Mouse (Mus musculus) CH12.LX (cell line): ENCODE data around the gene Gtf3c1. TPM values are rescaled to one million over a fixed set of nuclear protein-coding genes. Genes with fewer than 3 reads are reported as not detected.

Source experiments
- DNase-seq: peaks from one replicate; pipeline ENCODE4 v3.0.0-alpha.2; 2013; ENCODE audit errors: extremely low read depth
- H3K27ac ChIP-seq: 2 replicates; pipeline ENCODE4 v1.5.1; 2012; ENCODE audit warnings: low read depth, mild to moderate bottlenecking, control low read depth, moderate library complexity; ENCODE audit not compliant: insufficient read depth
- H3K27me3 ChIP-seq: replicated peaks from 2 replicates; pipeline ENCODE3; 2012; ENCODE audit warnings: inconsistent platforms
- H3K36me3 ChIP-seq, 2 experiments: replicated peaks in 1 of 2; 2 replicates each; pipeline versions ENCODE3 to v1.6.1; 2012; ENCODE audit warnings: inconsistent platforms in 1 of 2, low read length in 1 of 2, mild to moderate bottlenecking in 1 of 2, mixed read lengths in 1 of 2, moderate library complexity in 1 of 2; ENCODE audit not compliant: control insufficient read depth in 1 of 2, insufficient read depth in 1 of 2
- H3K4me1 ChIP-seq, 2 experiments: 2 replicates each; pipeline ENCODE4 v1.6.1; 2012; ENCODE audit warnings: inconsistent platforms in 1 of 2, moderate library complexity in 1 of 2; ENCODE audit not compliant: insufficient read depth in 2 of 2, control insufficient read depth in 1 of 2
- H3K4me2 ChIP-seq: 2 replicates; pipeline ENCODE4 v1.6.1; 2012; ENCODE audit warnings: low read depth, mild to moderate bottlenecking, control low read depth; ENCODE audit not compliant: poor library complexity, insufficient read depth, severe bottlenecking
- H3K4me3 ChIP-seq, 3 experiments: fragments of 150-350 bp in 1 of 3; sonication (generic) in 1 of 3; replicated peaks in 1 of 3; 2 replicates each; pipeline versions ENCODE3 to v1.5.1; 2011 to 2012; ENCODE audit warnings: low read depth in 2 of 3, low read length in 2 of 3, mild to moderate bottlenecking in 2 of 3, moderate library complexity in 2 of 3, control low read depth in 1 of 3, improper control_type of control experiment in 1 of 3, inconsistent platforms in 1 of 3, mixed read lengths in 1 of 3; ENCODE audit not compliant: poor library complexity in 1 of 3
- H3K79me2 ChIP-seq: replicated peaks from 2 replicates; pipeline ENCODE4 v1.6.1; 2012; ENCODE audit warnings: mild to moderate bottlenecking, moderate library complexity; ENCODE audit not compliant: control insufficient read depth, poor library complexity, insufficient read depth, severe bottlenecking; ENCODE audit errors: extremely low read depth
- H3K9ac ChIP-seq: 2 replicates; pipeline ENCODE4 v1.6.1; 2012; ENCODE audit warnings: low read depth, mild to moderate bottlenecking, control low read depth, moderate library complexity; ENCODE audit not compliant: insufficient read depth
- H3K9me3 ChIP-seq: replicated peaks from 2 replicates; pipeline ENCODE3; 2012; ENCODE audit warnings: low read length, inconsistent platforms, mixed read lengths
- BHLHE40 ChIP-seq: IDR thresholded peaks from 2 replicates; pipeline ENCODE4 v1.6.1; 2011; ENCODE audit warnings: mild to moderate bottlenecking, low read depth, low read length, improper control_type of control experiment
- CHD2 ChIP-seq: IDR thresholded peaks from 2 replicates; pipeline ENCODE4 v1.6.1; 2011; ENCODE audit warnings: low read length, improper control_type of control experiment
- CTCF ChIP-seq, 2 experiments: IDR thresholded peaks in 1 of 2; conservative IDR thresholded peaks in 1 of 2; 2 replicates each; pipeline ENCODE4 v1.5.1; 2011 to 2012; ENCODE audit warnings: low read depth in 2 of 2, low read length in 2 of 2, improper control_type of control experiment in 1 of 2, inconsistent platforms in 1 of 2, mild to moderate bottlenecking in 1 of 2, moderate library complexity in 1 of 2
- E2F4 ChIP-seq: IDR thresholded peaks from 2 replicates; pipeline ENCODE4 v1.6.1; 2011; ENCODE audit warnings: low read depth, low read length, improper control_type of control experiment; ENCODE audit not compliant: insufficient replicate concordance
- ELF1 ChIP-seq: IDR thresholded peaks from 2 replicates; pipeline ENCODE4 v1.6.1; 2014; ENCODE audit warnings: low read depth, mild to moderate bottlenecking, inconsistent platforms, low read length, improper control_type of control experiment
- EP300 ChIP-seq: IDR thresholded peaks from 2 replicates; pipeline ENCODE4 v1.6.1; 2011; ENCODE audit warnings: low read length, improper control_type of control experiment
- GABPA ChIP-seq: IDR thresholded peaks from 2 replicates; pipeline ENCODE4 v1.6.1; 2012; ENCODE audit warnings: low read depth, low read length, improper control_type of control experiment, inconsistent platforms; ENCODE audit not compliant: insufficient replicate concordance
- HCFC1 ChIP-seq: IDR thresholded peaks from 2 replicates; pipeline ENCODE4 v1.6.1; 2012; ENCODE audit warnings: low read depth, mild to moderate bottlenecking, inconsistent platforms, low read length, improper control_type of control experiment
- IRF4 ChIP-seq: IDR thresholded peaks from 2 replicates; pipeline ENCODE4 v1.6.1; 2014; ENCODE audit warnings: low read depth, mild to moderate bottlenecking, inconsistent platforms, low read length, improper control_type of control experiment
- JUN ChIP-seq: IDR thresholded peaks from 2 replicates; pipeline ENCODE4 v1.6.1; 2011; ENCODE audit warnings: low read depth, mild to moderate bottlenecking, low read length, improper control_type of control experiment, moderate library complexity; ENCODE audit not compliant: insufficient read depth
- JUND ChIP-seq: conservative IDR thresholded peaks from 2 replicates; pipeline ENCODE4 v1.6.1; 2011; ENCODE audit warnings: low read depth, low read length, improper control_type of control experiment
- KAT2A ChIP-seq: IDR thresholded peaks from 2 replicates; pipeline ENCODE4 v1.6.1; 2012; ENCODE audit warnings: low read length, improper control_type of control experiment, inconsistent platforms; ENCODE audit not compliant: insufficient replicate concordance
- MAZ ChIP-seq: IDR thresholded peaks from 2 replicates; pipeline ENCODE4 v1.6.1; 2012; ENCODE audit warnings: low read depth, mild to moderate bottlenecking, inconsistent platforms, low read length, improper control_type of control experiment, moderate library complexity
- MYC ChIP-seq: IDR thresholded peaks from 2 replicates; pipeline ENCODE4 v1.6.1; 2011; ENCODE audit warnings: low read depth, mild to moderate bottlenecking, improper control_type of control experiment, low read length
- NRF1 ChIP-seq: IDR thresholded peaks from 2 replicates; pipeline ENCODE4 v1.6.1; 2014; ENCODE audit warnings: low read depth, mild to moderate bottlenecking, inconsistent platforms, low read length, improper control_type of control experiment, moderate library complexity
- PAX5 ChIP-seq: IDR thresholded peaks from 2 replicates; pipeline ENCODE4 v1.6.1; 2012; ENCODE audit warnings: low read length, inconsistent platforms, mixed read lengths
- POLR2AphosphoS2 ChIP-seq: IDR thresholded peaks from 2 replicates; pipeline ENCODE4 v1.6.1; 2011; ENCODE audit warnings: low read depth, low read length, improper control_type of control experiment
- RAD21 ChIP-seq: IDR thresholded peaks from 2 replicates; pipeline ENCODE4 v1.6.1; 2011; ENCODE audit warnings: low read depth, mild to moderate bottlenecking, low read length, improper control_type of control experiment, moderate library complexity
- RCOR1 ChIP-seq: conservative IDR thresholded peaks from 2 replicates; pipeline ENCODE4 v1.6.1; 2012; ENCODE audit warnings: low read depth, mild to moderate bottlenecking, inconsistent platforms, low read length, improper control_type of control experiment
- SIN3A ChIP-seq: IDR thresholded peaks from 2 replicates; pipeline ENCODE4 v1.6.1; 2012; ENCODE audit warnings: low read length, improper control_type of control experiment, inconsistent platforms
- TCF12 ChIP-seq: IDR thresholded peaks from 2 replicates; pipeline ENCODE4 v1.6.1; 2014; ENCODE audit warnings: low read depth, mild to moderate bottlenecking, inconsistent platforms, low read length, improper control_type of control experiment
- ZC3H11A ChIP-seq: IDR thresholded peaks from 2 replicates; pipeline ENCODE4 v1.6.1; 2012; ENCODE audit warnings: low read depth, mild to moderate bottlenecking, inconsistent platforms, low read length, improper control_type of control experiment
- ZNF384 ChIP-seq: IDR thresholded peaks from 2 replicates; pipeline ENCODE4 v1.6.1; 2012; ENCODE audit warnings: low read depth, low read length, improper control_type of control experiment, inconsistent platforms
- dilution Hi-C: fragments of 300-500 bp; cut with MboI; formaldehyde crosslinking; loops from 2 replicates; pipeline ENCODE4 v1.14.3; 2020; ENCODE audit warnings: low sequenced_read_pairs; ENCODE audit not compliant: extremely low pct_unique_long_range_greater_than_20kb, extremely low pct_ligation_motif_present
- in situ Hi-C: fragments of 300-500 bp; cut with MboI; formaldehyde crosslinking; loops from 3 replicates; pipeline ENCODE4 v1.14.3; 2019; ENCODE audit warnings: low sequenced_read_pairs, low pct_ligation_motif_present, low pct_unique_long_range_greater_than_20kb, mixed read lengths
- polyA plus RNA-seq: library from polyadenylated mRNA; unstranded; fragments of >175 nt; gene quantifications from 2 replicates; pipeline ENCODE4 v1.2.1, GENCODE M21; 2012; ENCODE audit warnings: low read depth; ENCODE audit not compliant: insufficient read length
- total RNA-seq, 2 experiments: library from RNA; depleted of rRNA; stranded (reverse); fragments of 300-350 nt in 1 of 2; fragments of >200 nt in 1 of 2; gene quantifications; 2 replicates each; pipeline ENCODE4 v1.2.3; 2012 to 2014

Gtf3c1 gene
- total and polyA plus RNA-seq, 3 experiments: 20.2 to 48.4 (median 46.8) TPM

DNA sequence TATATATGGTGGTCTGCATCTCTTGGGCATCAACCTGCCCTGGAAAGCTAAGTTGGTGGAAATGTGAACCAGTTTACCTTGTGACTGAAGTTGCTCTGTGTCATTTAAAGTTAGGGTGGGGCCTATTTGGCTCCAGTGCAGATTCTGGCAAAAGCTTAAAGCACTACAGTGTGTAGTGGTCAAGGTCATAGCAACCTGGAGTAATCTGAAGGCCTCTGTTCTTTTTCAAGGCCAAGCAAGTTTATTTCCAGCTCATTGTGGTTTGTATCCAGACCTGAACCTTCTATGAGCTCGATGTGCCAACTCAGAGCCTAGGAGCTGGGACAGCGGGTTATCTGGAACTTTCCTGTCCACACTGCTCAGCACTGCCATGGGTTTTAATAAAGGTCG lies 45.7 kb upstream of the Gtf3c1 start:
- no peaks in the 10 kb centered on the region for H3K79me2 ChIP-seq
- in situ Hi-C loops (no loop called here), dilution Hi-C loops (no loop called here)
- no peak overlapping the region for H3K4me2 ChIP-seq
- no peaks in the 10 kb centered on the region for H3K4me1 ChIP-seq
- no peaks in the 10 kb centered on the region for H3K9me3 ChIP-seq
- H3K27ac ChIP-seq: no peak overlapping the region
- H3K4me3 ChIP-seq: no peak overlapping the region
- H3K9ac ChIP-seq: no peak overlapping the region
- H3K27me3 ChIP-seq: no peaks in the 10 kb centered on the region
- no peak for TF ChIP-seq POLR2AphosphoS2
- no peak for TF ChIP-seq MYC
- no peak for TF ChIP-seq PAX5
- no peak for TF ChIP-seq RCOR1
- TF ChIP-seq ELF1: no peak
- no peak for TF ChIP-seq HCFC1
- no peak for TF ChIP-seq GABPA
- no peak for TF ChIP-seq CHD2
- TF ChIP-seq E2F4: no peak
- no peak for TF ChIP-seq JUND
- TF ChIP-seq RAD21: no peak
- TF ChIP-seq BHLHE40: no peak
- no peak for TF ChIP-seq KAT2A
- no peak for TF ChIP-seq TCF12
- TF ChIP-seq ZC3H11A: no peak
- no peak for TF ChIP-seq EP300
- no peak for TF ChIP-seq JUN
- TF ChIP-seq CTCF (conservative IDR thresholded peaks at IDR 0.05 in 1 of 2, IDR thresholded peaks at IDR 0.05 in 1 of 2; ENCODE audit: low read depth in 2 of 2, low read length in 2 of 2): no peak
- TF ChIP-seq, all 38 proteins: peak for 0
- no peaks in the 10 kb centered on the region for H3K36me3 ChIP-seq
- no peak for DNase-seq

DNA sequence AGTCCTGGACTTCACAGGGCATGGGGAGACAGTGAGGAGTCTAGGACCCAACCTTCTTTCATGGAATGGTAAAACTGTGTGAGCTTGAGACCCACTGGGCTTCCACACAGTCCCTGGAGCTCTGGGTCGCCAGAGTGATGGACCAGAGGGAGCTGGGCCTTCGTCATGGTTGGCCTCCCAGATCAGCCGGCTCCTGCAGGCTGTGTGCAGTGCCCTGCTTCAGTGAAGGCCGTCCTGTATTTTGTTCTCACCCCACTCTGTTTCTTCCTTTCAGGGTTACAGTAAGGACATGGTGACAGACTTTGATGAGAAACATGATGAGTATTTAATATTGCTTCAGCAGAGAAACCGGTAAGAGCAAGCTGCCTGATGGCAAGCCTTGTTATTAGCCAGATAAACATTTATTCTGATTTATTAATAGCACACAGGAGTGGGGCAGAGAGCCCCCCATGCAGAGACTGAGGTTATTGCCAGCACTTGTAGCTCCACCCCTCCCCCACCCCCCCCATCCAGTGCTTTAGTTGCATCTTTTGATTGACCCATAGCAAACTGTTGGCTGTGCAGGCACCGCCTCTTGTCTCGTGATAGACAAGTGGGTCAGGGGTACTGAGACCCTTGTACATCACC lies 45.2 kb upstream of the Gtf3c1 start:
- Histone ChIP-seq H3K4me2 (no peak overlapping the region), H3K79me2 (no peaks in the 10 kb centered on the region), H3K4me1 (no peaks in the 10 kb centered on the region), H3K4me3 (no peak overlapping the region), H3K9me3 (no peaks in the 10 kb centered on the region), H3K27me3 (no peaks in the 10 kb centered on the region), H3K27ac (no peak overlapping the region), H3K9ac (no peak overlapping the region), H3K36me3 (no peaks in the 10 kb centered on the region)
- in situ Hi-C loops: no loop called here
- dilution Hi-C loops: no loop called here
- TF ChIP-seq SIN3A: no peak
- TF ChIP-seq BHLHE40: no peak
- TF ChIP-seq ZC3H11A: no peak
- no peak for TF ChIP-seq ZNF384
- TF ChIP-seq HCFC1: no peak
- TF ChIP-seq IRF4: no peak
- TF ChIP-seq NRF1: no peak
- no peak for TF ChIP-seq MAZ
- DNase-seq: no peak
